Mouse (Mus musculus) heart, embryonic 12.5 days (tissue): Measurements from ENCODE around the gene Pik3cb. TPM values are rescaled to one million over a fixed set of nuclear protein-coding genes. Genes with fewer than 3 reads are reported as not detected.

Source experiments
- ATAC-seq: fragments of 200-750 bp; cut with Nextera tagmentation; 2 replicates; pipeline ENCODE4 v1.8.0; 2017; ENCODE audit warnings: moderate TSS enrichment, moderate library complexity; ENCODE audit not compliant: insufficient number of reproducible peaks, low FRiP score
- H3K27ac ChIP-seq: fragments of 300-500 bp; sonication (generic); 2 replicates; pipeline ENCODE4 v1.5.1; 2016; ENCODE audit warnings: mild to moderate bottlenecking, moderate library complexity; ENCODE audit not compliant: poor library complexity, severe bottlenecking
- H3K27me3 ChIP-seq: fragments of 300-500 bp; sonication (generic); replicated peaks from 2 replicates; pipeline ENCODE4 v1.6.1; 2016; ENCODE audit warnings: mild to moderate bottlenecking, moderate library complexity
- H3K36me3 ChIP-seq: fragments of 300-500 bp; sonication (generic); 2 replicates; pipeline ENCODE4 v1.6.1; 2016; ENCODE audit warnings: mild to moderate bottlenecking, moderate library complexity
- H3K4me1 ChIP-seq: fragments of 300-500 bp; sonication (generic); replicated peaks from 2 replicates; pipeline ENCODE4 v1.6.1; 2016; ENCODE audit warnings: mild to moderate bottlenecking
- H3K4me2 ChIP-seq: fragments of 300-500 bp; sonication (generic); 2 replicates; pipeline ENCODE4 v1.6.1; 2016; ENCODE audit warnings: mild to moderate bottlenecking, moderate library complexity
- H3K4me3 ChIP-seq: fragments of 300-500 bp; sonication (generic); 2 replicates; pipeline ENCODE4 v1.5.1; 2016; ENCODE audit warnings: mild to moderate bottlenecking
- H3K9ac ChIP-seq: fragments of 300-500 bp; sonication (generic); 2 replicates; pipeline ENCODE4 v1.6.1; 2016; ENCODE audit warnings: mild to moderate bottlenecking, moderate library complexity
- H3K9me3 ChIP-seq: fragments of 300-500 bp; sonication (generic); replicated peaks from 2 replicates; pipeline ENCODE4 v1.6.1; 2016; ENCODE audit warnings: mild to moderate bottlenecking, moderate library complexity
- WGBS: fragments of 180-500 bp; shearing (Covaris S2); methylation state at CpG from one replicate; pipeline ENCODE4 v1.1.7; 2016; 5-methylcytosine and 5-hydroxymethylcytosine counted together
- polyA plus RNA-seq: library from polyadenylated mRNA; unstranded; fragments of >200 nt; fragmentation: Nextera tagmentation; extraction: Ambion mirVana; gene quantifications from 2 replicates; pipeline ENCODE4 v1.2.1, GENCODE M21; 2016

Gene Pik3cb
- polyA plus RNA-seq, 1 experiment from 2014 or later, result 2.5 TPM

DNA sequence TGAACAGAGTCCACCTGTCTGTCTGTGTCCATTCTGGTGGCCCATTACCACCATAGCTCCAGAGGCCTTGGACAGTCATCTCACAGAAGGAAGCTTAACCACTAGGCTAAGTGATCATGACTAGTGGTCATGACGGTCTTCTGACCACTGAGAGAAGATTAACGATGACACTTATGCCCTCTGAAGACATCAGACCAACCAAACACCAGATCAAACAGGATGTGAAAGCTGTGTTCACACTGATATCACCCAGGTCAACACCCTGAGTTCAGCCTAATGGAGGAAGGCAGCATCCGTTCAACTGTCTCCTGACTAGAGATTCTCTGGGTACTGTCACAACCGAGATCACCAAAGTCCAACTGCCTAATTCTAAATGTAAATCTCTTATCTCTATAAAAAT lies 17.7 kb downstream of the Pik3cb start:
- WGBS, result 61% methylated on average over 4 of the region's 4 CpGs
- Histone ChIP-seq H3K36me3 (0 out of 2 replicates have a peak, but pooled peaks cover 4% of the 10 kb centered on the region), H3K27me3 (no peaks in the 10 kb centered on the region), H3K9me3 (no peaks in the 10 kb centered on the region), H3K9ac (no peak overlapping the region), H3K4me3 (no peak overlapping the region), H3K27ac (no peak overlapping the region), H3K4me1 (no peaks in the 10 kb centered on the region; the same call in 1 of the 2 replicates), H3K4me2 (no peak overlapping the region)
- ATAC-seq, result no peak

DNA sequence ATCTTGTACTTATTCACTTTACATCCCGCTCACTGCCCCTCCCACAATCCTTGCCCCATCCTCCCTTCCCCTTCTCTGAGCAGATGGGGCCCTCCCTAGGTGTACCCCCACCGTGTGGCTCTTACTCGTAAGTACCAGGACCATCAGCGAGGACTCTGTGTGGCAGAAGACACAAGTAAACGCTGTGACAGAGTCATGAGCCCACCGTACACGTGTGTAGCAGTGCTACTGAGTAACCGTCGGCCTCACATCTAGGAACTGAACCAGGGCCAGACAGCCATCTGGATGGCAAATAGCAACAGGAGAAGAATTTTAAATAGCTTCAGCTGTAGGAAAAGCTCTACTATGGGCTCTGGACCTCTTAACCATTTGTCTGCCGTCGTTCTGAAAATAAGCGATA lies 28.0 kb downstream of the Pik3cb start:
- 80% methylated on average over 12 of the region's 12 CpGs for WGBS
- ATAC-seq, result no peak

GRCm38 (mm10) chr9:99111085-99111484 lies 29.3 kb downstream of the Pik3cb start:
- ATAC-seq, result no peak
- 78% methylated on average over 1 of the region's 1 CpGs for WGBS
- no peak overlapping the region for H3K9ac ChIP-seq
- H3K27me3 ChIP-seq, result no peaks in the 10 kb centered on the region
- H3K4me1 ChIP-seq, result 0 out of 2 replicates have a peak, but pooled peaks cover 1% of the 10 kb centered on the region
- no peak overlapping the region for H3K4me3 ChIP-seq
- H3K36me3 ChIP-seq, result peaks cover 4% of the 10 kb centered on the region; the same call in 1 of the 2 replicates
- H3K9me3 ChIP-seq, result peaks cover 4% of the 10 kb centered on the region
- H3K27ac ChIP-seq, result no peak overlapping the region
- H3K4me2 ChIP-seq, result no peak overlapping the region

More for the DNA sequence above, 28.0 kb downstream of the Pik3cb start:
- Histone ChIP-seq H3K4me1 (0 out of 2 replicates have a peak, but pooled peaks cover 4% of the 10 kb centered on the region), H3K4me2 (no peak overlapping the region), H3K27ac (no peak overlapping the region), H3K27me3 (no peaks in the 10 kb centered on the region), H3K9ac (no peak overlapping the region), H3K9me3 (no peaks in the 10 kb centered on the region), H3K36me3 (no peaks in the 10 kb centered on the region), H3K4me3 (no peak overlapping the region)

GRCm38 (mm10) chr9:99110213-99110612 lies 30.2 kb downstream of the Pik3cb start:
- Histone ChIP-seq H3K36me3 (peaks cover 9% of the 10 kb centered on the region; the same call in 1 of the 2 replicates), H3K27ac (no peak overlapping the region), H3K4me2 (no peak overlapping the region), H3K27me3 (no peaks in the 10 kb centered on the region), H3K9ac (no peak overlapping the region), H3K4me3 (no peak overlapping the region), H3K4me1 (no peaks in the 10 kb centered on the region), H3K9me3 (peaks cover 7% of the 10 kb centered on the region)
- 46% methylated on average over 5 of the region's 5 CpGs for WGBS
- no peak for ATAC-seq

- Histone ChIP-seq H3K4me2 (no peak overlapping the region), H3K27me3 (no peaks in the 10 kb centered on the region), H3K27ac (no peak overlapping the region), H3K9me3 (peaks cover 7% of the 10 kb centered on the region), H3K9ac (no peak overlapping the region), H3K4me1 (no peaks in the 10 kb centered on the region), H3K36me3 (peaks cover 15% of the 10 kb centered on the region), H3K4me3 (no peak overlapping the region)
- no peak for ATAC-seq
- 81% methylated on average over 3 of the region's 3 CpGs for WGBS
Measured at GRCm38 (mm10) chr9:99109585-99109984, 30.8 kb downstream of the Pik3cb start.

GRCm38 (mm10) chr9:99104449-99104848 lies 36.0 kb downstream of the Pik3cb start:
- Histone ChIP-seq H3K4me3 (no peak overlapping the region), H3K27ac (no peak overlapping the region), H3K4me2 (no peak overlapping the region), H3K27me3 (no peaks in the 10 kb centered on the region), H3K9ac (no peak overlapping the region), H3K36me3 (peaks cover 21% of the 10 kb centered on the region), H3K9me3 (peaks cover 10% of the 10 kb centered on the region), H3K4me1 (peaks cover 4% of the 10 kb centered on the region)
- ATAC-seq, result no peak
- 87% methylated on average over 2 of the region's 2 CpGs for WGBS

- Histone ChIP-seq H3K9ac (no peak overlapping the region), H3K36me3 (peaks cover 21% of the 10 kb centered on the region), H3K4me2 (no peak overlapping the region), H3K27ac (no peak overlapping the region), H3K9me3 (peaks cover 10% of the 10 kb centered on the region), H3K4me3 (no peak overlapping the region), H3K27me3 (no peaks in the 10 kb centered on the region), H3K4me1 (peaks cover 10% of the 10 kb centered on the region)
- WGBS, result 74% methylated on average over 3 of the region's 3 CpGs
- no peak for ATAC-seq
Measured at GRCm38 (mm10) chr9:99103865-99104264, 36.6 kb downstream of the Pik3cb start.

- H3K36me3 ChIP-seq, result no peaks in the 10 kb centered on the region
- no peak overlapping the region for H3K9ac ChIP-seq
- peaks cover 19% of the 10 kb centered on the region for H3K4me1 ChIP-seq
- no peak overlapping the region for H3K4me3 ChIP-seq
- peak overlapping the region; percentile 36; the same call in 1 of the 2 replicates for H3K27ac ChIP-seq
- peak; percentile 59 for ATAC-seq
- no peaks in the 10 kb centered on the region for H3K9me3 ChIP-seq
- H3K27me3 ChIP-seq, result no peaks in the 10 kb centered on the region
- peak overlapping the region; percentile 26 for H3K4me2 ChIP-seq
- WGBS, result 14% methylated on average over 11 of the region's 11 CpGs
Measured at GRCm38 (mm10) chr9:99098482-99099129, 41.8 kb downstream of the Pik3cb start.

DNA sequence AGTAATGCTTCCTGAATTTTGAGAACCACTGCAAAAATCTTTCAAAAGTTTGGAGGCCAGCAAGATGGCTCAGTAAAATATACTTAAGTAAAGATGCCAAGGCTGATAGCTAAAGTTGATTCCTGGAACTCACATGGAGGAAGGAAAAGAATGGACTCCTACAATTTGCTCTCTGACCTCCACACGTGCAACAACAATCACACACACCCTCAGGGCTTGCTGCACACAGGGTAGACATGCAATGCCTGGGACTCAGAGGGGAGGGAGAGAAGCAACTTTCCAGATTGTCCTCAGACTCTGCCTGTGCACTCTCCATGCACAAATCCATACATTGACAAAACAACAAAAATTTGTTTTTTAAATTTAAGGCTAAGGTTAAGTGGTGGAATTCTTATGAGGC lies 42.8 kb downstream of the Pik3cb start:
- peaks cover 19% of the 10 kb centered on the region for H3K4me1 ChIP-seq
- no peaks in the 10 kb centered on the region for H3K9me3 ChIP-seq
- no peak overlapping the region for H3K27ac ChIP-seq
- WGBS, result 48% methylated on average over 1 of the region's 1 CpGs
- ATAC-seq, result no peak
- no peaks in the 10 kb centered on the region for H3K36me3 ChIP-seq
- no peak overlapping the region for H3K4me2 ChIP-seq
- no peak overlapping the region for H3K4me3 ChIP-seq
- H3K27me3 ChIP-seq, result no peaks in the 10 kb centered on the region
- no peak overlapping the region for H3K9ac ChIP-seq

- H3K9me3 ChIP-seq, result no peaks in the 10 kb centered on the region
- 65% methylated on average over 7 of the region's 7 CpGs for WGBS
- H3K4me3 ChIP-seq, result no peak overlapping the region
- no peak overlapping the region for H3K27ac ChIP-seq
- peaks cover 19% of the 10 kb centered on the region for H3K4me1 ChIP-seq
- no peak overlapping the region for H3K4me2 ChIP-seq
- no peak overlapping the region for H3K9ac ChIP-seq
- ATAC-seq, result no peak
- H3K27me3 ChIP-seq, result no peaks in the 10 kb centered on the region
- no peaks in the 10 kb centered on the region for H3K36me3 ChIP-seq
Measured at GRCm38 (mm10) chr9:99095192-99095591, 45.2 kb downstream of the Pik3cb start.

DNA sequence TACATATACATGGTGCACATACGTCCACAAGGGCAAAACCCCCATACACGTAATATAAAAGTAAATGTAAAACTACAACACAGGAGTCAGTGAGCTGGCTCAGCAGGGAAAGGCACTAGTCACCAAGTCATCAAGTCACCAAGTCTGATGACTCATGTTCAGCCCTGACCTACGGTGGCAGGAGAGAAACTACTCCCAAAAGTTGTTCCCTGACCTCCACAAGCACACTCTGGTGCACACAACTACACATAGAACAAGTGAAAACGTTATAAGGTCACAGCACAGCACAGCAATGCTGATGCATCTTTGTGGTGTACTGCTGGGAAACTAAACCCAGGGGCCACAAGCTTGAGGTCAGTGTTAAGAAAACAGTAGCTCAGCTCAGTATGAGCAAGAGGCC lies 49.9 kb downstream of the Pik3cb start:
- H3K4me2 ChIP-seq, result no peak overlapping the region
- ATAC-seq, result no peak
- no peaks in the 10 kb centered on the region for H3K4me1 ChIP-seq
- H3K27ac ChIP-seq, result no peak overlapping the region
- no peak overlapping the region for H3K9ac ChIP-seq
- peaks cover 18% of the 10 kb centered on the region for H3K36me3 ChIP-seq
- 81% methylated on average over 4 of the region's 4 CpGs for WGBS
- no peaks in the 10 kb centered on the region for H3K9me3 ChIP-seq
- H3K4me3 ChIP-seq, result no peak overlapping the region
- no peaks in the 10 kb centered on the region for H3K27me3 ChIP-seq

- Histone ChIP-seq H3K27me3 (no peaks in the 10 kb centered on the region), H3K4me1 (no peaks in the 10 kb centered on the region), H3K4me3 (no peak overlapping the region), H3K9me3 (no peaks in the 10 kb centered on the region), H3K36me3 (peaks cover 18% of the 10 kb centered on the region), H3K27ac (no peak overlapping the region), H3K4me2 (no peak overlapping the region), H3K9ac (no peak overlapping the region)
- no peak for ATAC-seq
- 87% methylated on average over 4 of the region's 4 CpGs for WGBS
Measured at GRCm38 (mm10) chr9:99089904-99090303, 50.5 kb downstream of the Pik3cb start.
